Mouse (Mus musculus): ENCODE data around the gene Gm20388. TPM values are rescaled to one million over a fixed set of nuclear protein-coding genes. Genes with fewer than 3 reads are reported as not detected.

Gene Gm20388
- polyA plus RNA-seq, 1 experiment = 10.6 TPM

DNA sequence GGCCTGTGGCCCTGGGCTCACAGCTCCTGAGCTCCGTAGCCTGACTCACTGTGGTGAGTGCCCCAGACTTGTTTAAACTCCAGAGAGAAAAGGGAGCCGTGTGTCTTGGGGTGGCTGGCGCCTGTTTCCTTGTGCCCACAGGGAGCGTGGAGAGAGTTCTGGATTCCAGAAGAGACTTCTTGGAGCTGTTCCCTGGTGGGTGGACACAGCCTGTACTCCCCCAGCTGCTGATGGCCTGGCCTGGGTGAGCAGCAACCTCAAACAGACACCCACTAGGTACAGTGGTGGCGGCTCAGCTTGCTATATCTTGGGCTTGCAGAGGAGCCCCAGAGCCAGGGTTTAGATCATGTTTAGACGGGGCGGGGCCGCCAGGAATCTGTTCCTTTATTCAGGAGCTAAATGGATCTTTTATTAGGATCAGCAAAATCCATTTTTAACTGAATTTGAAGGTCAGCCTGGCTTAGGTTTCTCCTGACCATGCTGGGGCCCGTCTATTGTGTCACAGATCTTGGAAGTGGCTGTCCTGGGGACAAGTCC, 339.2 kb downstream of the Gm20388 start:
- no peak overlapping the region for H3K4me3 ChIP-seq (replicated peaks; ENCODE audit: control insufficient read depth, low read depth, low read length)
- 79% methylated on average over 9 of the region's 9 CpGs for WGBS
- TF ChIP-seq POLR2A (IDR thresholded peaks at IDR 0.05; ENCODE audit: borderline replicate concordance, control insufficient read depth, low read depth, low read length) (no peak), CTCF (IDR thresholded peaks at IDR 0.05; ENCODE audit: control insufficient read depth, insufficient read depth, low read length) (no peak)
- H3K27ac ChIP-seq (ENCODE audit: control insufficient read depth, insufficient read depth, low read depth, low read length, poor library complexity) = no peak overlapping the region
- H3K4me1 ChIP-seq (ENCODE audit: control insufficient read depth, insufficient read depth, low read length) = no peaks in the 10 kb centered on the region

DNA sequence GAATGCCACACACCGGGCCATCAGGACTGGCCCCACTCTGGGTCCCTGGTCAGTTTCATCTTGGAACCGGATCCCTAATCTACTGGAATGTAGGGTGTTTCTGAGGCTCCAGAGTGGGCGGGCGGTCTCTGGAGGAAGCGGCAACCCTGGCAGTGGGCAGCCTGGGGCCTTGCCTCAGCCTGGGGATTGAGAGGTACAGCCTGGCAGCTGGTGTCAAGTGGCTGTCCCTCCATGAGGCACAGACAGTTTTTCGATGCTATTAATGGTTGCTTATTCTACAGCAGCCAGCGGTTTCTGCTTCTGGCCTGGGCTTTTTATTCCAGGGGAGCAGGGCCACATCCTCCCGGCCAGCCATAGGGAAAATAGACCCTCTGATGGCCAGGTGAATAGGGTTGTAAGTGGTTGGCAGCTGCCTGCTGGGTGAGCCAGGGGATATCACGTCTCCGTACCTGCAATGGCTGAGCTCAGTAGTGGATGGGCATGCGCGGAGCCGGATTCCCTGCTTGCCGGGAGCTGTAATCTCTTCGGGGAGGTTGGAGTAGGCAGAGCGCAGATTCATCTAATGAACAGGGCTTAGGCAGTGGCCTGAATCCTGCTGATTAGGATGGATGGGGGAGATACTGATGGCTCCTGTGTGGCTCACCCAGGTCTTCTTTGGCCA, 340.2 kb downstream of the Gm20388 start:
- WGBS = 90% methylated on average over 16 of the region's 16 CpGs
- no peak overlapping the region for H3K4me3 ChIP-seq (replicated peaks; ENCODE audit: control insufficient read depth, low read depth, low read length)
- TF ChIP-seq CTCF (IDR thresholded peaks at IDR 0.05; ENCODE audit: control insufficient read depth, insufficient read depth, low read length) = no peak
- no peak for TF ChIP-seq POLR2A (IDR thresholded peaks at IDR 0.05; ENCODE audit: borderline replicate concordance, control insufficient read depth, low read depth, low read length)
- no peaks in the 10 kb centered on the region for H3K4me1 ChIP-seq (ENCODE audit: control insufficient read depth, insufficient read depth, low read length)
- no peak overlapping the region for H3K27ac ChIP-seq (ENCODE audit: control insufficient read depth, insufficient read depth, low read depth, low read length, poor library complexity)

DNA sequence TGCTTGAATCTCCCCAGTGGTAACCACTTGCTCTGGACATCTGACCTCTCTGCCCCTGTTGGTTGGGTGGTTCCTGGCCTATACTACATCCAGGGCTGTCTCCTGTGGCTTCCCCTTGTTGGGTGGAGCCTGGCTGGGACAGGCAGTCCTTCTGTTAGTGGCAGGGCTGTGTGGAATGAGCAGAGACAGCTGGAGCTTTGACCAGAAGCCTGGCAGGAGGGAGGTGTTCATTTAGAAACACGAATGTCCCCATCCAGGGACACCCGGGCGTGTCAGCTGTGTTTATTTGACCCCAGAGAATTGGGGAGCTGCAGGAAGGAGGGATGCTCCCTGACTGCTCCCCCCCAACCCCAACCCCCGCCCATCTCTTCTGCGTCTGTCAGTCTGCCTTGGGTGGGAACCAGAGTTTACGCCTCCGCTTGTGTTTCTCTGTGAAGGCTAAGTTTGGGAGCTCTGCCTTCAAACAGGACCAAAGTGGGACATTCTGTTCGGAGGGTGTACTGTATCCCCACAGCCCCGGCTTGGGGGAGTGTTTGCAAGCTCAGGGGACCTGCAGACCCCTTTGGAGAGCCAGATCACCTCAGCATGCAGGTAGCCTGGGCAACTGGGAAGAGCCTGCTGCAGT, 340.9 kb downstream of the Gm20388 start:
- WGBS = 79% methylated on average over 9 of the region's 9 CpGs
- Histone ChIP-seq H3K4me3 (replicated peaks; ENCODE audit: control insufficient read depth, low read depth, low read length) (no peak overlapping the region), H3K4me1 (ENCODE audit: control insufficient read depth, insufficient read depth, low read length) (no peaks in the 10 kb centered on the region), H3K27ac (ENCODE audit: control insufficient read depth, insufficient read depth, low read depth, low read length, poor library complexity) (no peak overlapping the region)
- no peak for TF ChIP-seq CTCF (IDR thresholded peaks at IDR 0.05; ENCODE audit: control insufficient read depth, insufficient read depth, low read length)
- TF ChIP-seq POLR2A (IDR thresholded peaks at IDR 0.05; ENCODE audit: borderline replicate concordance, control insufficient read depth, low read depth, low read length) = no peak

DNA sequence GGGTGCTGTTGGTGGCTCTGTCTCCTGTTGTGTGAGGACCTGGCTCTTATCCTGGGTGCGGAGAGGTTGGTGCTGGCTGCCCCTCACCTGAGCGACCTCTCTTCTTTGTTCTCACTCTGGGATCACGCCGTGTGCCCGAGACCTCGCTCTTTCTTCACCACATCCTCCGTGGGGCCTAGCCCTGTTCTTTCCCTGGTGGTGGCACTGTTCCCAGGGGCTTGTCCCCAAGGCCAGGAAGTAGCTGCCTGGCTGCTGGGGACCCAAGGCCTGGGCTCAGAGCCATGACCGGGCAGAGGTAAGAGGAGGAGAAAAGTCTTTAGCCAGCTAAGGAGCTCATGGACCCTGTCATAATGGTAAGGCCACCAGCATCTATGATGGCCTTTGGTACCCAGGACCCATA, 343.0 kb downstream of the Gm20388 start:
- no peaks in the 10 kb centered on the region for H3K4me1 ChIP-seq (ENCODE audit: control insufficient read depth, insufficient read depth, low read length)
- H3K4me3 ChIP-seq (replicated peaks; ENCODE audit: control insufficient read depth, low read depth, low read length) = no peak overlapping the region
- no peak for TF ChIP-seq CTCF (IDR thresholded peaks at IDR 0.05; ENCODE audit: control insufficient read depth, insufficient read depth, low read length)
- no peak for TF ChIP-seq POLR2A (IDR thresholded peaks at IDR 0.05; ENCODE audit: borderline replicate concordance, control insufficient read depth, low read depth, low read length)
- WGBS = 42% methylated on average over 8 of the region's 8 CpGs
- no peak overlapping the region for H3K27ac ChIP-seq (ENCODE audit: control insufficient read depth, insufficient read depth, low read depth, low read length, poor library complexity)

DNA sequence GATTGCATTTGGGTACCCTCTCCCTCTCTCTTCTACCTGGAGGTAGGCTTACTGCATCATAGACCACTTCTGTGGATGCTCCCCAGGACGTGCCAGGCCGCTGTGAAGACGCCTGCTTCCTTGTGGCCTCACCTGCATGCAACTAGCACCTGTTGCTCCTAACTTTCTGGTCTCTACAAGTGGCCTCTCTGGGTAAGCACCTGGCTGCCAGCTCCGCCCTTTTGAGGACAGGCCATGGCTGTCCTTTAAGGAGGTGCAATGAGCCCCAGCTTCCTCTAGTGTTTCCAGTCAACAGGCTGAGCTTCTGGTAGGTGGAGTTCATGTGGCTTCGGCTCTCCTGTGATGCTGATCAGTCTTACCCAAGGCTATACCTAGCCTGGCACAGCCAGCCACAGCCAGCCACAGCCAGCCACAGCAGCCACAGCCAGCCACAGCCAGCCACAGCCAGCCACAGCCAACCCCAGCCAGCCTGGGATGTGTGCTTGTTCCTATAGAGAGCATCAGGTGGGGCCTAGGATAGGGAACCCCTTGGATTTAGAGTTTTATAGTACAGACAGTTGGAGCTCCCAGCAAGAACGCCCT, 344.9 kb downstream of the Gm20388 start:
- H3K27ac ChIP-seq (ENCODE audit: control insufficient read depth, insufficient read depth, low read depth, low read length, poor library complexity) = no peak overlapping the region
- no peak for TF ChIP-seq CTCF (IDR thresholded peaks at IDR 0.05; ENCODE audit: control insufficient read depth, insufficient read depth, low read length)
- TF ChIP-seq POLR2A (IDR thresholded peaks at IDR 0.05; ENCODE audit: borderline replicate concordance, control insufficient read depth, low read depth, low read length) = no peak
- no peak overlapping the region for H3K4me3 ChIP-seq (replicated peaks; ENCODE audit: control insufficient read depth, low read depth, low read length)
- H3K4me1 ChIP-seq (ENCODE audit: control insufficient read depth, insufficient read depth, low read length) = no peaks in the 10 kb centered on the region
- 72% methylated on average over 6 of the region's 6 CpGs for WGBS

DNA sequence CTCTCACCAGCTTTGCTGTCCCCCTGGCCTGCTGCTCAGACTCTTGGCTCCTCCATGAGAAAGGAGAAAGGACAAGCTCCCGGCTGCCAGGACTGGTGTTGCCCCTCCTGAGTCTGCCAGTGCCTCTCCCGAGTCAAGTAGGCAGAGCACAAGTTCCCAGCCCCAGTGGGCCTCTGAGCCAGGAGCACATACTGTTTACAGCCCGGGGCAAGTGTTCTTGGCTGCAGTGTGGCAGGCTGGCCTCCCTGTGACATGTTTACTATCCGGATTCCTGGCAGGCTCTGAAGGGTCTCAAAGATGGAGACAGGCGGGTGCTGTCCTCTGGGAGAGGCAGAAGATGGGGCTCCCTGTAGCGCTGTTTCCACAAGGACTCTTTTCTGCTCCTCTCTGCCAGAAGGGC, 346.3 kb downstream of the Gm20388 start:
- Histone ChIP-seq H3K4me1 (ENCODE audit: control insufficient read depth, insufficient read depth, low read length) (no peaks in the 10 kb centered on the region), H3K4me3 (replicated peaks; ENCODE audit: control insufficient read depth, low read depth, low read length) (no peak overlapping the region)
- 81% methylated on average over 6 of the region's 6 CpGs for WGBS

DNA sequence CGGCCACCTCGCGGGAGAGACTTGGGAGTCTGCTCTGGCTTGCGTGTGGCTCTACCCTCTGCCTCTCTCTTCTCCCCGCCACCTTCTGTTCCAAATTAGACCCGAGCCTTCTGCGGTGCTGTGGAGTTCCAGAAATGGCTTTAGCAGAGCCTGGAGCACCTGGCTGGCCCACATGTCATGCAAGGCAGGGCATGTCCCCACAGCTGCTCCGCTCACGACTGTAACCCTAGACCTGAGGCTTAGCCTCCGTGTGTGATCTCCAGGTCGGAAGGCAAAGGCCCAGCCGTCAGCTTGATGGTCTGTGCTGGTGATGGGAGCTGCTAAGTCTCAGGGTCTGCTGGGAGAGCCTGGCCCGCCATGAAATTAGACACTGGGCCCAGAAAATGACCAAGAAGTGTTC, 348.6 kb downstream of the Gm20388 start:
- no peak overlapping the region for H3K4me3 ChIP-seq (replicated peaks; ENCODE audit: control insufficient read depth, low read depth, low read length)
- H3K4me1 ChIP-seq (ENCODE audit: control insufficient read depth, insufficient read depth, low read length) = no peaks in the 10 kb centered on the region
- TF ChIP-seq CTCF (IDR thresholded peaks at IDR 0.05; ENCODE audit: control insufficient read depth, insufficient read depth, low read length) (no peak), POLR2A (IDR thresholded peaks at IDR 0.05; ENCODE audit: borderline replicate concordance, control insufficient read depth, low read depth, low read length) (peak; percentile 18; the same call in 1 of the 2 replicates)
- H3K27ac ChIP-seq (ENCODE audit: control insufficient read depth, insufficient read depth, low read depth, low read length, poor library complexity) = no peak overlapping the region
- 88% methylated on average over 13 of the region's 13 CpGs for WGBS

More for the DNA sequence above, 346.3 kb downstream of the Gm20388 start:
- H3K27ac ChIP-seq (ENCODE audit: control insufficient read depth, insufficient read depth, low read depth, low read length, poor library complexity) = no peak overlapping the region
- TF ChIP-seq CTCF (IDR thresholded peaks at IDR 0.05; ENCODE audit: control insufficient read depth, insufficient read depth, low read length) (no peak), POLR2A (IDR thresholded peaks at IDR 0.05; ENCODE audit: borderline replicate concordance, control insufficient read depth, low read depth, low read length) (no peak)

DNA sequence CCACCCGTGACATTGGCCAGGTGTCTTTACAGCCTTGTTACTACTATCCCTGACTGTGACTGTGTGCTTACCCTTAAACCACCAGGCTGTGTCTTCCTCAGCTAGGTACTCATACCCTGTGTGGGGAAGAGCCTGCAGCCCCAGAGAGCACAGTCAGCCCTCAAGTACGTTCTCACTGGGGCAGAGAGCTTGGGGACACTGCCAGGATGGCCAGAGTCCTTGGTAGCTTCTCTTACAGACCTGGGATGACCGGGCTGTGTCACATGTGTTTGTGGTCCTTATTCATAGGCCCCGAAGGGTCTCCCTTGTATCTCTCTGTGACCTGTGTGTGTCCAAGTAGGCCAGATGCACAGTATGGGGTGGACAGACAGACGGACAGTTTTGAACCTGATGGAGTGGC, 350.0 kb downstream of the Gm20388 start:
- TF ChIP-seq POLR2A (IDR thresholded peaks at IDR 0.05; ENCODE audit: borderline replicate concordance, control insufficient read depth, low read depth, low read length) = no peak
- no peak for TF ChIP-seq CTCF (IDR thresholded peaks at IDR 0.05; ENCODE audit: control insufficient read depth, insufficient read depth, low read length)
- 82% methylated on average over 5 of the region's 5 CpGs for WGBS
- Histone ChIP-seq H3K4me3 (replicated peaks; ENCODE audit: control insufficient read depth, low read depth, low read length) (no peak overlapping the region), H3K27ac (ENCODE audit: control insufficient read depth, insufficient read depth, low read depth, low read length, poor library complexity) (no peak overlapping the region), H3K4me1 (ENCODE audit: control insufficient read depth, insufficient read depth, low read length) (no peaks in the 10 kb centered on the region)

Data from bone marrow, adult 2 months (tissue).